Mouse (Mus musculus): Measurements from ENCODE around the gene Rimbp3.
"Not testable (repeated sequence)": the region's sequence is repeated elsewhere in the genome, so short reads cannot be mapped to it uniquely, and the experiment has no call there.

Gene Rimbp3

GRCm38 (mm10) chr16:17208389-17209361, at the start of gene Rimbp3:
Gene Rimbp3, plus strand, starts transcription at chr16:17208603.
- DNase-seq, result peak; percentile 85

- not testable (repeated sequence) for DNase-seq
Measured at GRCm38 (mm10) chr16:17165478-17165877, 42.9 kb upstream of the Rimbp3 start.

GRCm38 (mm10) chr16:17167179-17167578, 41.2 kb upstream of the Rimbp3 start:
- peak; percentile 33 for DNase-seq

GRCm38 (mm10) chr16:17168049-17168448, 40.4 kb upstream of the Rimbp3 start:
- DNase-seq, result no peak

- DNase-seq, result no peak
Measured at GRCm38 (mm10) chr16:17175765-17176164, 32.6 kb upstream of the Rimbp3 start.

GRCm38 (mm10) chr16:17177623-17178170, 30.7 kb upstream of the Rimbp3 start:
- no peak for DNase-seq

DNA sequence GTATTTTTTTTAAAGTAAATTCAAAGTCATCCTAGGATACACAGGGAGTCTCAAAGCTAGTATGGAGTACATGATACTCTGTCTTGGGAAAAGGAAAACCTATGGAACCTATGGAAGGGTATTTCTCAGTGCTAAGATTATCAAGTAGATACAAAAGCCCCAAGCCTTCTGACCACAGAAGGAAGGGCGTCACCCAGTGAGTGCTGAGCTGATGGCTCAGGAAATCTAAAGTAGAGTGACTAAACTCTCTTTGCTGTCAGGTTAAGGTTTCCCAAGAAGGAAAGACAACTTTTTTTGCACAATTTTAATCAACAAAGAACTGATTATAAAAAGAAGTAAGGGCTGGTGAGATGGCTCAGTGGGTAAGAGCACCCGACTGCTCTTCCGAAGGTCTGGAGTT, 28.7 kb upstream of the Rimbp3 start:
- DNase-seq, result no peak

GRCm38 (mm10) chr16:17181382-17181781, 27.0 kb upstream of the Rimbp3 start:
- DNase-seq, result peak; percentile 17

DNA sequence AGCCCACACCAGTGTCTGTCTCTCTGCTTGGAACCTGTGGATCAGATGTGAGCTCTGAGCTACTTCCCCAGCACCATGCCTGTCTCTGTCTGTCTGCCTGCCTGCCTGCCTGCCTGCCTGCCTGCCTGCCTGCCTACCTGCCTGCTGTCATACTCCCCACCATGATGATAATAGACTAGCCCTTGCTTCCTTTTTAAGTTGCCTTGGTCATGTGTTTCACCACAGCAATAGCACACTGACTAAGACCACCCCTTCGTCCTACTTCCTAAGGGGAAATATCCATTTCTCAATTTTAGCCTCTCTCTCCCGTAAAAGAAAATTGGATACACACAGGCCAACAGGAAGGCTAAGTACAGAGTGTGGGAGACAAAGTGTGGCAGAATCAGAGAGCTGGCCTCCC, 26.3 kb upstream of the Rimbp3 start:
- DNase-seq, result no peak

- no peak for DNase-seq
Measured at GRCm38 (mm10) chr16:17183003-17183402, 25.4 kb upstream of the Rimbp3 start.

- no peak for DNase-seq
Measured at GRCm38 (mm10) chr16:17185475-17185874, 22.9 kb upstream of the Rimbp3 start.

DNA sequence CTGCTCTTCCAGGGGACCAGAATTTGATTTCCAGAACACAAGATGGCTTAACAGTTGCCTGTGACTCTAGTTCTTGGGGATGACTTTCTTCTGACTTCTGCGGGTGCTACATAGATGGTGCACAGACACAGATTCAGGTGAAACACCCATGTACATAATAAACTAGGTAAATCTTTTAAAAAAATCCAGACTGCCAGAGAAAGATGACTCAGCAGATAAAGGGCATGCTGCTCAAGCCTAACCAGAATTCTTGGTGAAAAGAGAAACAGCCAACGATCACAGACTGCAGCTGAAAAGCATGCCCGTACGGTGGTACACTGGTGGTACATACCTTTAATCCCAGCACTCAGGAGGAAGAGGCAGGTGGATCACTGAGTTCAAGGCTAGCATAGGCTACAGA, 14.6 kb upstream of the Rimbp3 start:
- no peak for DNase-seq

GRCm38 (mm10) chr16:17200121-17200952, 8.1 kb upstream of the Rimbp3 start:
- no peak for DNase-seq

GRCm38 (mm10) chr16:17200953-17201707, 7.3 kb upstream of the Rimbp3 start:
- peak; percentile 84 for DNase-seq

- no peak for DNase-seq
Measured at GRCm38 (mm10) chr16:17201977-17202376, 6.4 kb upstream of the Rimbp3 start.

- no peak for DNase-seq
Measured at GRCm38 (mm10) chr16:17202549-17202948, 5.9 kb upstream of the Rimbp3 start, which contains the start of gene Ube2l3. Gene Ube2l3, minus strand, starts transcription at chr16:17202649.

- peak; percentile 67 for DNase-seq
Measured at GRCm38 (mm10) chr16:17204990-17205389, 3.4 kb upstream of the Rimbp3 start.

DNA sequence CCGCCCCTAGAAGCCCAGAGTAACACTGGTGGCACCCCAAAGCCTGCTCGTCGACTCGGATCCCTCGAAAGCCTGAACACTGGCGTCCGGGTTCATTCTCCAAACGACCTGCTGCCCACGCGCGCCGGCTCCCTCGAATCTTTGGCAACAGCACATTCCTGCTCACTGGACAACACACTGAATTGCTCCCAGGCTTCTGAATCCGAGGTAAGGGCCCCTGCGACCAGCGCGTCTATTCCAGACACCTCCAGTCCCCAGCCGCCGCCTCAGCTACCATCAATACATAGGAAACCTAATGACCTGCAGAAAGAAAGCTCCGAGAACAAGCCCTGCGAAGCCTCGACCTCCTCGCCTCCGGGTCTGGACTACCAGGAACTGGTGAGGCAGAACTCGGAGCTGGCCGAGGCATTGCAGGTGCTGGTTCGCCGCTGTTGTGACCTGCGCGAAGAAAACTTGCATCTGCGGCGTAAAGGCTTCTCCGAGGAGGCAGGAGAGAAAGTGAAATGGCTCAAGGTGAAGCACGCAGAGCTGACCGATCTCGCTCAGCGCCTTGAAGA, 1.1 kb downstream of the Rimbp3 start:
- DNase-seq, result no peak

GRCm38 (mm10) chr16:17209981-17210838, 1.8 kb downstream of the Rimbp3 start:
- DNase-seq, result peak; percentile 94

DNA sequence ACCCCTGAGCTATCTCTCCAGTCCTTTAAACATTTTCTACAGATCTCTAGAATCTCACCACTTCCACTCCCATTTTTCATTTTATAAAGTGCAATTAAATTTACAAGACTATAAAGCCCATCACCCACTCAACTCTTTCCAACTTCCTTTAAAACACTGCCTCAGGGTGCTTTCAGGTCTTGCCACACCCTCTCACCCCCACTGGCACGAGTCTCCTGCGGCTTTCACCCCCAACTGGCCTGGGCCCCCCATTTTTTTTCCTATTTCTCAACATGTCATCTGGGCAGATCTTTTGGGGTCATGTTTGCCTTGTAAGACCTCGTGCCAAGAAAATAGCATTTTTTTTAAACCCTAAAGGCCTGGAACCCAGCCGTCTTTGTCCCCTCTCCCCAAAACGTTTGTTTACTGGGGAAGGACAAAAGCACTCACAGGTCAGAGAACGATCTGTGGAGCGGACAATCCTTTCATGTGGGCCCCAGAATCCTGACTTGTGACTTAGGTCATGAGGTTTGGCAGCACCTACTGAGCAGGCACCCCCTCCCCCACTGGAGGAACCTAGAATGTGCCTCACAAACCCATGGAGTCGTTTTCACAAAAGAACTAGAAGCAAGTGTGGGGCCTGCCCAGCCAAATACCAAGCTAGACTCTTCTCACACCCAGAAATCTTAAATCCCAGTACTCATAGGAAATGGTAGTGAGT, 8.7 kb downstream of the Rimbp3 start:
- DNase-seq, result no peak
